Mouse (Mus musculus): ENCODE data around the gene Rap1a.

DNA sequence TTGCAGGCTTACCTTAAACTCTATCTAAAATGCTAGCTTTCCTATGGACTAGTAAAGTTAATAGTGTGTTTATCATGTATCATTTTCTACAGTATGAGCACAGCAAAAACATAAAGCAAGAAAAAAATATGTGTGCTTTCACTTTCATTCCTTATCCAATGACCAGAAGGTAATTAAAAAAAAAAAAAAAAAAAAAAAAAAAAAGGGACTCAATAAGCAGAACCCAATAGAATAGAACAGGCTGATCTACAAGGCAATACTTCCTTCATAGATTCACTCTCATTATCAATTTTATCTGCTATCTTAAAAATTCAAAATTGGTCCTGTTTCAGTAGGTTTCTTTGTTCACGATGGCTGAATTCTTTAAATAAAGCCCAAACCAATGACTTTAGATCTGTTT, 30.3 kb downstream of the Rap1a start:
- TF ChIP-seq CTCF (IDR thresholded peaks at IDR 0.05; ENCODE audit: borderline replicate concordance, insufficient read depth, low read depth, low read length) (no peak), POLR2A (IDR thresholded peaks at IDR 0.05; ENCODE audit: borderline replicate concordance, insufficient read depth, low read length) (no peak)

Data from cerebellum, adult 2 months (tissue).